Mouse (Mus musculus) kidney, adult 2 months (tissue): ENCODE results near the gene Mcpt1.

Source experiments
- CTCF ChIP-seq: fragments of 200-500 bp; conservative IDR thresholded peaks from 2 replicates; pipeline ENCODE4 v1.5.1; 2011; ENCODE audit warnings: low read depth, mild to moderate bottlenecking, control low read depth, low read length, moderate library complexity, mixed read lengths; ENCODE audit not compliant: insufficient read depth, insufficient read length
- POLR2A ChIP-seq: fragments of 200-500 bp; IDR thresholded peaks from one replicate; pipeline ENCODE4 v1.6.1; 2011; ENCODE audit warnings: low read depth, low read length, control low read depth

- TF ChIP-seq POLR2A: no peak
- TF ChIP-seq CTCF: no peak
Observed at GRCm38 (mm10) chr14:56057722-56058121, 40.0 kb downstream of the Mcpt1 start.
